Mouse (Mus musculus): ENCODE measurements at regions not wholly inside any gene's neighbourhood (a gene's known extent, or its start where the extent isn't known, plus 50 kb on each side); places are given as distances from the start of the nearest gene placed in this dataset.

GRCm38 (mm10) chr17:31776949-31777607 is 78.5 kb downstream of the Sik1 start:
- no peak for DNase-seq (ENCODE audit: low read depth, low spot score)

GRCm38 (mm10) chr17:31777751-31778150 is 77.9 kb downstream of the Sik1 start:
- no peak for DNase-seq (ENCODE audit: low read depth, low spot score)

DNA sequence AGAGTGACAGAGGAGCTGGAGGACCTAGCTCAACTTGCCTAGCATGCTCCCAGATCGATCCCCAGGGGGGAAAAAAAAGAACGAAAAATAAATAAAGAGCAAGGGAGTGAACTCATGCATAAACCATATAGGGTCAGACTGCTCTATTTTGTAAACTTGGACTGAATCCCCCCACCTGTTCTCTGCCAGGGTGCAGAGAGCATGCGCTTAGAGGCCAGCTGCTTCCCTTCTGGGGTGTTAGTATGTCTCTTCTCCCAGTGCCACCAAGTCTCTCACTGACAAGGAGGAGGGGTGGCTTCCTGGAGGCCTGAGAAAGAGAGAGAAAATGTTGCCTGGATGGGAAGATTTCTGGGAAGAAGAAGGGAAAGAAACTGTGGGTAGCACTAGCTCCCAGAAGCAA is 76.1 kb downstream of the Sik1 start:
- DNase-seq (ENCODE audit: low read depth, low spot score): no peak

- DNase-seq (ENCODE audit: low read depth, low spot score): no peak
These were observed 73.4 kb downstream of the Sik1 start for GRCm38 (mm10) chr17:31782251-31782650.

- DNase-seq (ENCODE audit: low read depth, low spot score): no peak
These were observed 72.5 kb downstream of the Sik1 start for GRCm38 (mm10) chr17:31783071-31783470.

GRCm38 (mm10) chr17:31788316-31788715 is 67.3 kb downstream of the Sik1 start:
- no peak for DNase-seq (ENCODE audit: low read depth, low spot score)

- DNase-seq (ENCODE audit: low read depth, low spot score): no peak
These were observed 66.5 kb downstream of the Sik1 start for GRCm38 (mm10) chr17:31789068-31789583.

DNA sequence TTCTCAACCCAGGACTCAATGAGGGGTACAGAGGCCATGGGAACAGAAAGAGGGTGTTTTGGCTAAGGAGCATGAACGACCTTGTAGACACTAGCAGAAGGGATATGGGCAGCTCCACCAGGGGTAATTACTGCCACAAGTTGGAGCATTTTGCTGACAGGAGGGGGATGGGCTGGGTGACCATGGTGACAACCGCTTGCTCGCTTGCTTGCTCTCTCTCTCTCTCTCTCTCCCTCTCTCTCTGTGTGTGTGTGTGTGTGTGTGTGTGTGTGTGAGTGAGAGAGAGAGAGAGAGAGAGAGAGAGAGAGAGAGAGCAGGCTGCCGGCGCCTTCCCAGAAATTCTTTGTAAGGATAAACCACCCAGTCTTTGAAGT is 65.7 kb downstream of the Sik1 start:
- DNase-seq (ENCODE audit: low read depth, low spot score): no peak

GRCm38 (mm10) chr17:31790280-31791063 is 65.1 kb downstream of the Sik1 start:
- DNase-seq (ENCODE audit: low read depth, low spot score): peak; percentile 55

GRCm38 (mm10) chr17:31791656-31792055 is 63.9 kb downstream of the Sik1 start:
- DNase-seq (ENCODE audit: low read depth, low spot score): no peak

- no peak for DNase-seq (ENCODE audit: low read depth, low spot score)
These were observed 62.6 kb downstream of the Sik1 start for GRCm38 (mm10) chr17:31793040-31793439.

- DNase-seq (ENCODE audit: low read depth, low spot score): no peak
These were observed 62.1 kb downstream of the Sik1 start for GRCm38 (mm10) chr17:31793521-31793920.

- DNase-seq (ENCODE audit: low read depth, low spot score): no peak
These were observed 61.6 kb downstream of the Sik1 start for GRCm38 (mm10) chr17:31793964-31794363.
